ENCODE assay signal across 8 mouse cellular contexts in the genomic region with DNA sequence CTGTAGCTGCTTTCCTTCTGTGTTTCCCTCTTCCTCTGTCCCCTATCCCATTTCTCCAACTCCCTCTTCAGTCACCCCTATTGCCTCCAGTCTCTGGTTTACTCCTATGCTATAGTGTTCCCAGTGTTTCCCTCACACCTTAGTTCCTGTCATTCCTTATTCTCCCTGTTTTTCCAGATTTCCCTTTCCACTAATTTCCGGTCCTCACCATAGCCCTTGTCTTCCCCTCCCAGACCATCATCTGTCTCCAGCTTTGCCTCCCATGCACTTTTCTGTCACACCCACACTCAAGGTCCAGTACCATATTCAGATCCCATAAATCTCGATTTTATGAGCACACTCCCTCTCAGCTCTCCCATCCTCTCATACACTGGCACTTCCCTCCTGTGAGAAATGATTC. TPM values are rescaled to one million over a fixed set of nuclear protein-coding genes. Genes with fewer than 3 reads are reported as not detected.
DNase-seq lines count a peak whose midpoint lies in the region; ATAC-seq and TF ChIP-seq lines count a peak whose summit lies in the region.

No protein-coding gene starts in this region.

- no peak for DNase-seq in heart, postnatal 4 days
- peak; percentile 4 for DNase-seq in Muller cell, postnatal 12 days (ENCODE audit: inconsistent ontology term)
- no peak for DNase-seq in limb, embryonic 14.5 days (ENCODE audit: low spot score)
- no peak for DNase-seq in natural killer cell, adult 2 months (ENCODE audit: low spot score in 2 of 2)
- no peak for DNase-seq in spleen, adult 18-20 months
- DNase-seq in adrenal gland, postnatal 25 days, result no peak

- no peak for TF ChIP-seq POLR2A in limb, embryonic 14.5 days (IDR thresholded peaks at IDR 0.05; ENCODE audit: borderline replicate concordance, extremely low read depth, insufficient read depth, insufficient read length)

- H3K9ac ChIP-seq in heart, embryonic 14.5 days (ENCODE audit: low read length), result no peak overlapping the region
- H3K9ac ChIP-seq in forebrain, embryonic 12.5 days, result peak overlapping the region; percentile 79
- 0 out of 2 replicates have a peak overlapping the region, but pooled peaks have one; percentile 66 for H3K9ac ChIP-seq in limb, embryonic 14.5 days (ENCODE audit: low read depth, low read length, severe bottlenecking)

- ATAC-seq in heart, embryonic 14.5 days (ENCODE audit: insufficient number of reproducible peaks, insufficient read depth, low FRiP score, low read depth), result no peak
- ATAC-seq in forebrain, embryonic 12.5 days (ENCODE audit: low FRiP score), result no peak
- no peak for ATAC-seq in limb, embryonic 14.5 days (ENCODE audit: low FRiP score, low read depth)

- peaks cover 0 to 5% of the 10 kb centered on the region in 2 experiments; a peak in 1 of 4 replicates for H3K4me1 ChIP-seq in heart, embryonic 14.5 days (ENCODE audit: control insufficient read depth in 2 of 2, insufficient read depth in 2 of 2, low read length in 2 of 2)
- peaks cover 25% of the 10 kb centered on the region for H3K4me1 ChIP-seq in forebrain, embryonic 12.5 days
- peaks cover 10% of the 10 kb centered on the region; the same call in 1 of the 2 replicates for H3K4me1 ChIP-seq in limb, embryonic 14.5 days (ENCODE audit: control insufficient read depth, insufficient read depth, low read length)

- peak overlapping the region; percentile 97 for H3K4me2 ChIP-seq in heart, embryonic 14.5 days (ENCODE audit: low read length)
- H3K4me2 ChIP-seq in forebrain, embryonic 12.5 days, result peak overlapping the region; percentile 88
- peak overlapping the region; percentile 89 for H3K4me2 ChIP-seq in limb, embryonic 14.5 days (replicated peaks; ENCODE audit: low read depth, low read length, severe bottlenecking)

- peak overlapping the region in 1 of 2 experiments; percentile 53; a peak in 2 of 4 replicates for H3K4me3 ChIP-seq in heart, embryonic 14.5 days (ENCODE audit: control insufficient read depth in 1 of 2, insufficient read depth in 1 of 2, low read depth in 1 of 2, low read length in 2 of 2)
- peak overlapping the region; percentile 63 for H3K4me3 ChIP-seq in forebrain, embryonic 12.5 days (replicated peaks)
- peak overlapping the region; percentile 66 for H3K4me3 ChIP-seq in limb, embryonic 14.5 days (replicated peaks; ENCODE audit: low read length)

- no peaks in the 10 kb centered on the region for H3K36me3 ChIP-seq in heart, embryonic 14.5 days (ENCODE audit: control insufficient read depth, insufficient read depth, low read length)
- no peaks in the 10 kb centered on the region for H3K36me3 ChIP-seq in forebrain, embryonic 12.5 days (replicated peaks)
- H3K36me3 ChIP-seq in limb, embryonic 14.5 days (ENCODE audit: control insufficient read depth, insufficient read depth, low read length), result no peaks in the 10 kb centered on the region

- H3K9me3 ChIP-seq in heart, embryonic 14.5 days (ENCODE audit: control insufficient read depth, low read length), result no peaks in the 10 kb centered on the region
- H3K9me3 ChIP-seq in forebrain, embryonic 12.5 days, result no peaks in the 10 kb centered on the region
- H3K9me3 ChIP-seq in limb, embryonic 14.5 days (ENCODE audit: control insufficient read depth, low read length), result no peaks in the 10 kb centered on the region

- 25% methylated on average over 2 of the region's 2 CpGs for WGBS in heart, embryonic 14.5 days
- 32% methylated on average over 2 of the region's 2 CpGs for WGBS in forebrain, embryonic 12.5 days
- 16% methylated on average over 2 of the region's 2 CpGs for WGBS in limb, embryonic 14.5 days

- no peak overlapping the region for H3K27ac ChIP-seq in heart, embryonic 14.5 days (replicated peaks in 1 of 2; ENCODE audit: control insufficient read depth in 1 of 2, insufficient read depth in 1 of 2, low read depth in 2 of 2, low read length in 2 of 2)
- H3K27ac ChIP-seq in forebrain, embryonic 12.5 days, result peak overlapping the region; percentile 95; the same call in 1 of the 2 replicates
- H3K27ac ChIP-seq in limb, embryonic 14.5 days (replicated peaks; ENCODE audit: low read depth, low read length), result no peak overlapping the region

- peaks cover 34% of the 10 kb centered on the region for H3K27me3 ChIP-seq in heart, embryonic 14.5 days (ENCODE audit: control insufficient read depth, insufficient read depth, low read length)
- peaks cover 11% of the 10 kb centered on the region; the same call in 1 of the 2 replicates for H3K27me3 ChIP-seq in forebrain, embryonic 12.5 days
- peaks cover 22% of the 10 kb centered on the region; the same call in 1 of the 2 replicates for H3K27me3 ChIP-seq in limb, embryonic 14.5 days (ENCODE audit: control insufficient read depth, insufficient read depth, low read length)

RNA-seq across cellular contexts. Expression of a gene that starts 1.2 kb away (rescaled TPM):
- 1.5 and 2.4 TPM in 2 replicates for polyA plus RNA-seq in heart, embryonic 14.5 days (2014; fragmentation: Nextera tagmentation; extraction: Ambion mirVana)
- total RNA-seq in heart, postnatal 4 days (2021), result 1 to 10 TPM in 1 of 2 experiments, under 1 TPM in 1; 0.61 to 1.4 TPM
- polyA plus RNA-seq in forebrain, embryonic 12.5 days (2016; fragmentation: Nextera tagmentation; extraction: Ambion mirVana), result 13.8 and 16.2 TPM in 2 replicates
- polyA plus RNA-seq in limb, embryonic 14.5 days (2012; rRNA removed), result 5.1 and 5.9 TPM in 2 replicates
- polyA plus RNA-seq in limb, embryonic 14.5 days (2014; fragmentation: Nextera tagmentation; extraction: Ambion mirVana), result 6.2 and 7.4 TPM in 2 replicates
- 6.3 and 7.0 TPM in 2 replicates for total RNA-seq in adrenal gland, postnatal 25 days (2021)
